Mouse (Mus musculus): Measurements from ENCODE around the gene Pkn1.

Gene Pkn1

DNA sequence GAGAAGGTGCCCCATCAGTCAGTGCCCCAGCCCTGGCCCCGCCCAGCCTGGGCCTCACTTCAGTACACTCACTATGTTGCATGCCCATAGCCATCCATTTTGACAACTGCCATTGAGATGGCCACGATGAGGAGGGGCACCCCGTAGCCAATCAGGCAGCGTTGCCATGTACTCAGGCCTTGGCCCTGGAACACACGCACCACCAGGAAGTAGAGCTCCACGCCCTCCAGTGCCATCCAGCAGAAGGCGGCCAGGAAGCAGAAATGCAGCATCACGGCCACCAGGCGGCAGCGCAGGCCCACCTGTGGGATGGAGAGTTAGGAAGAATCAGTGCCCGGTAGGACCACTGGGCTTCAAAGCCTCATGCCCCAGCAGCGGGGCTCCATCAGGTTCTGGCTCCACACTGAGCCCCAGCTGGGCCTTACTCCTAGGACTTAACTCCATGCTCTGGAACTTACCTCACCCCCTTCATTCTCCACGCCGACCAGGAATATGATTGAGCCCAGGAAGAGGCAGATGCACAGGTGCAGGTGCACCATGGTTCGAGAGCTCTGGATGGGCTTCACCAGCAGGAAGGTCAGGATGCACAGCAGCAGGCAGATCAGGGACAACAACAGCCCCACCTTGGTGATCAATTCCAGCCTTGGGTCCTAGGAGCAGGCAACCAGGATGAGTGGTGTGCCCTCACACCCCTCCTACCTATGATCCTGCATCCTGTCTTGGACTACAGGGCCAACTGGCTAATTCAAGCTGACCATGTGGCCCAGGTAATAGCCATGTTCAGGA is 25.9 kb upstream of the Pkn1 start:
- DNase-seq (ENCODE audit: low spot score), result peak; percentile 87

DNA sequence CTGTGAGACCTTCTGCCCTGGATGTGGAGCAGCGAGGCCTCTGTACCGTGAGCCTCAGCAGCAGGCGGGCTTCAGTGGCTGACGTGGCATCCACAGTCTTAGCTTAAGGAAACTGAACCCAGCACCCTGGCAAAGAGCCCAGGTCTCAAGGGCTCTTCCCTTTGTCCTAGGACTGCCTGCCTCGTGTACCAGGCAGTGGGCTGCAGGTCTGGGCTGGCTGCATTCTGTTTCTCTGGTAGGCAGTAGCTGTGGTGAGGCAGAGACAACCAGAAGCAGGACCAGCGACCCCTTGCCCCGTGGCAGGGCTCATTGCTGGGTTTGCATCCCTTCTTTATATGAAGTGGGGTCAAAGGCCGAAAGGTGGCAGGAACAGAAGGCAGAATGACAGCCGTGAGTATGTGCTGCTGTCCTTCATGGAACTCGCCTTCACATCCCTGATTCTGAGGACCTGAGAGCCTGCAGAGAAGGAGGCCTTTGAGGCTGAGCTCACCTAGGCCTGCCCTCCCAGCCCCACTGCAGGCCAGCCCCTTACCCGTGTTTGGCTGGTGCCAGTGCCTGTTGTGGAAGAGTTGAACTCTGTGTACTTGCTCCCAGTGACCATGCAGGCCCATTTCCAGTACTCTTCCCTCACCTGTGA is 24.6 kb upstream of the Pkn1 start:
- DNase-seq (ENCODE audit: low spot score), result no peak

DNA sequence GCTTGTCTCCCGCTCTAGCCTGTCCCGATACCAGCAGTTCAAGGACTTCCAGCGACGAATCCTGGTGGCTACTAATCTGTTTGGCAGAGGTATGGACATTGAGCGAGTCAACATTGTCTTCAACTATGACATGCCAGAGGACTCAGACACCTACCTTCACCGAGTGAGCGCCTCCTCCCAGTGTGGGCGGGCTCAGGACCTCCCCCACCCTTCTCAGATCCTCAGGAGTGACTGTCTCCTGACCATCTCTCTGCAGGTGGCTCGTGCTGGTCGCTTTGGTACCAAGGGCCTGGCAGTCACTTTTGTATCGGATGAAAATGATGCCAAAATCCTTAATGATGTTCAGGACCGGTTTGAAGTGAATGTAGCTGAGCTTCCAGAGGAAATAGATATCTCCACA is 23.7 kb upstream of the Pkn1 start:
- no peak for DNase-seq (ENCODE audit: low spot score)

DNA sequence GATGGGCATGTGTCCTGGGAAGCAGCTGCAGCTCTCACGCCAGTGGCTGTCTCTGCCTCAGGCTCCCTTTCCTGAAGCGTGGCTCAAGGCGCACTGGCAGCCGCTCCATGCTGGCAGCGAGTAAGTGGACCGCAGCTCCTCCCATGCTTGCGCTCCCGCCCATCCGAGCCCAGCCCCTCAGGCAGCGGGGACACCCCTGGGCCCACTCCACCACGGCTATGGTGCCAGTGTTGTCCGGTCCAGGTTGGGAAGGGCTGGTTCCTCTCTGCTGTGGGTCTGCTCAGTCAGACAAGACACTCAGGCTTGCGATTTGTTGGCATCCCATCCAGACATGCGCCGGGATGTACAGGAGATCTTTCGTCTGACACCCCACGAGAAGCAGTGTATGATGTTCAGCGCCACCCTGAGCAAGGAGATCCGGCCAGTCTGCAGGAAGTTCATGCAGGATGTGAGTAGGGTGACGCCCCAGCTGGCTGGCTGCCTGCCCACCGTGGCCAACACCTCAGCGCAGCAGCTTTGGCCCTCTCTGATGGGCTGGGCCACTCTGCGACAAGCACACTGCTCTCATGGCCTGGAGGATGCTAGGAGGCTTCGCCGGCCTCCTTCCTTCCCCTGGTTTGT is 22.5 kb upstream of the Pkn1 start:
- DNase-seq (ENCODE audit: low spot score), result no peak

DNA sequence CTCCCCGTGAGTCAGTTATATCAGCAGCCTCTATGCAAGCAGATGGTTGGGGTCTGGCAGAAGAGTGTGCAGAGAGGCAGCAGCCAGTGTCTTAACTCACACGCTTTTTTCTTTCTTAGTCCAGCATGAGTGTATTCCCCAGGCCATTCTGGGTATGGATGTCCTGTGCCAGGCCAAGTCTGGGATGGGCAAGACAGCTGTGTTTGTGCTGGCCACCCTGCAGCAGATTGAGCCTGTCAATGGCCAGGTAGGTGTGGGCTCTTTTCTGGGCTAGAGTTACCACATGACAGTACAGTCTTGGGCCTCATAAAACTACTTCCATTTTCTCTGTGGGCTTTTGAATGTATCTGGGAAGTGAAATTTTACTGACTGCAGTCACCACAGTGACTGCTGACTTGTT is 20.7 kb upstream of the Pkn1 start:
- no peak for DNase-seq (ENCODE audit: low spot score)

DNA sequence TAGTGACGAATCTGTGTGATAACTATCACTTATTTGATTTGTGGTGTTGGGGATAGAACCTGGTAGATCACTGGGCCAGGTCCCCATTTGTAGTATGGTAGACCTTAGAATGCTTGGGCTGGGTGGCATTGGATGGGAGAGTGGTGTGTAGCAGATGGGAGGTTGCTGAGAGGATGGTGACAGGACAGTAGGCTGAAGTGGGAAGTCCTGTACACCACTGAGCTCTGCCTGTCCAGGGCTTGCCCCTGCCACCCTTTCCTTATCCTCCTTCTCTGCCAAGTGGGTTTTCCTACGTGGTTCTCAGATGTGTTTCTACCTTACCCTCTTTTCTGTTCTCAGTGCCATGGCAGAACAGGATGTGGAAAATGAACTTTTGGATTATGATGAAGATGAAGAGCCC is 20.1 kb upstream of the Pkn1 start:
- no peak for DNase-seq (ENCODE audit: low spot score)

DNA sequence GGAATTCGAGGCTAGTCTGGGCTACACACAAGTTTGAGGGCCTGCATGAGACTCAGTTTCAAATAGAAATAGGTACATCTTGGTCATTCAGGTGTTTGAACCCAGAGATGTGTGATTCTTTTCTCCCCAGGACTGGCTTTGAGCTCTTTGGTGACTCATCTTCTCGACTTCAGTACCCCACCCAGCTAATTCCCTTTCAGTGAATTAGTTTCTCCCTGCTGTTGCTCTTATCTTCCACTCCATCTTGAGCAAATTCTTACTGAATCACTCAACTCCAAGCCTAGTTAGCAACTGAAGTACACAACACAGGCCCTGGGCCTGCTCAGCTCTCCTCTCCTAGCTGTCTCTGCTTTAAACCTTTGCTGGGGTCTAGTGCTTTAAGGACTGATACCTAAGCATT is 17.6 kb upstream of the Pkn1 start:
- no peak for DNase-seq (ENCODE audit: low spot score)

DNA sequence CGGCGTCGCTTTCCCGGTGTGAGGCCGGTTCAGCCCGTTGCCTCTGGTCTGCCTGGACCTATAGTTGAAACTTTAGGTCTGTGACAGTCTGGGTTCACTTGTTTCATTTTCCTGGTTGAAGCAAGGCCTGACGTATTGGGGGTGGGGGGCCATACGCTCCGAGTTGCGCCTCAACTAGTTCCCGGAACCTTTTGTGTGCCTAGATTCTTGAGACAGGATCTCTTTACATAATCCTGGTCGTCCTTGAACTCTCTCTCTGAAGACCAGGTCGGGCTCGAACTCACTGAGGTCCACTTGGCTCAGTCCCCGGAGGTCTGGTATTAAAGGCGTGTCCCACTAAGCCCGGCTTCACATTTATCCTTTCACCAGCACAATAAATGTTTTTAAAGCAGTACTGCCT is 16.8 kb upstream of the Pkn1 start:
- no peak for DNase-seq (ENCODE audit: low spot score)

DNA sequence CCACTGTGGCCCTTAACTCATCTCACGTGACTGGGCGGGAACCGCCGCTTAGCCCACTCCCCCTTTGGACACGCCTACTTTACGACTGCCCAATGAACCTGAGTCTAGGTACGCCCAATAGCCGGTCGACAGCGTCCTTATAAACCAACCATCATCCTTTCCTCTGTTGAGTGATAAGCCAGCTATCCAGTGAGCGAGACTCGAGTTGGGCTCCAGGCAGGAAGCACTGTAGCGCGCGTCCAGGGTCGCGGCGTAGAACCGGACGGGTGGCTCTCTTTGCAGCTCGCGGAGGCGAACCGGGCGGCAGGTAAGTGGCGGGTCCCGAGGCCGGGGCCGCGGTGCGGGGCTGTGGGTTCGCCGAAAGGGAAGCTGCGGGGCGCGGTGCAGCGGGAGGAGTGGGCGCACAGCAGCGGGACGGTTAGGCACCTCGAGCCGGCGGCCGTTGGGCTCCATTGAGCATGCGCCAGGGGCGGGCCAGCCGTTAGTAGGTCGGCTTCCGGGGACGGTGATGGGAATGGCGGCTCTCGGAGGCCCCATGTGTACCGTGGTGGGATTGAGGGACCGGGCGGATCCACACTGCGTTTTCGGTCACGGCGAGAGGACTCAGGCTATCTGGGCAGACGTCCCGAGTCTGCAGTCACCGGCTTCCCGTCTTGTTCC is 16.2 kb upstream of the Pkn1 start, which contains the start of gene Ddx39:
TSS of gene Ddx39 (plus strand) at position 147 of the 660 bp plus-strand sequence.
- peak; percentile 98 for DNase-seq (ENCODE audit: low spot score)

DNA sequence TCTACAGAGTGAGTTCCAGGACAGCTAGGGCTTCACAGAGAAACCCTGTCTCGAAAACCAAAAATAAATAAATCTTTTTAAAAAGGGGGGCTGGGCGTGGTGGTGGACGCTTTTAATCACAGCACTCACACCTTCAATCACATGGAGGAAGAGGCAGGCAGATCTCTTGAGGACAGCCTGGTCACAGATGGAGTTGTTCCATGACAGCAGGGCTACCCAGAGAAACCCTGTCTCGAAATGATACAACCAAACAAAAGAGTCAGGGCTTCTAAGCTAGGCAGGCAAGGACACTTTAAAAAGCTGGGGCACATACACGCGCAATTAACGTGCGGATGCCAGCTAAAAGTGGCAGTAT is 15.7 kb upstream of the Pkn1 start:
- DNase-seq (ENCODE audit: low spot score), result no peak

DNA sequence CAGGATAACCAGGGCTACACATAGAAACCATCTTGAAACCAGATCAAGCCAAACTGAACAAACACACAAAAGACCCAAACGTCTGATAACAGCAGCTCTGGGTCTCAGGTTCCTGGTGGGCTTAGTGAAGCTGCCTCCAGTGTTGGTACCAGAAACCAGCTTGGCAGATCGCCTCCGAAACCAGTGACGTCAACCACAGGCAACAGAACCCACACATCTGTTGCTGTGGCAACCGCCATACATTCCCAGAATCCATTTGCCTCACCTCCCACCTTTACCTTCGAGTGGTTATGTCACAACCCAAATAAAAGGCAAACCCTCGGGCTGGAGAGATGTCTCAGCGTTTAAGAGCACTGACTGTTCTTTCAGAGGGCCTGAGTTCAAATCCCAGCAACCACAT is 8.6 kb upstream of the Pkn1 start:
- DNase-seq (ENCODE audit: low spot score), result no peak

DNA sequence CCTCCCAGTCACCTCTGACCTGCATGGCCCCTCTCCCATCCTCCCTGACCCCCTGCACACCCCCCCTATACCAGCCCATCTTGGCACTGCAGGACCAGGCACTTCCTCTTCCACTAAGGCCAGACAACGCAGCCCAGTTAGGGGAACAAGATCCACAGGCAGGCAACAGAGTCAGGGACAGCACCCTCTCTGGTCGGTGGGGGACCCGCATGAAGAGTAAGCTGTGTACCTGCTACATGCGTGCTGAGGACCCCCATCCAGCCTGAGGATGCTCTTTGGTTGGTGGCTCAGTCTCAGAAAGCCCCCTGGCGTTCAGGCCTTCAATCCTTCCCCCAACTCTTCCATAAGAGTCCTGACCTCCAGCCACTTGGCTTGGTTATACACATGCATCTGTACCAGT is 7.4 kb upstream of the Pkn1 start:
- DNase-seq (ENCODE audit: low spot score), result no peak

DNA sequence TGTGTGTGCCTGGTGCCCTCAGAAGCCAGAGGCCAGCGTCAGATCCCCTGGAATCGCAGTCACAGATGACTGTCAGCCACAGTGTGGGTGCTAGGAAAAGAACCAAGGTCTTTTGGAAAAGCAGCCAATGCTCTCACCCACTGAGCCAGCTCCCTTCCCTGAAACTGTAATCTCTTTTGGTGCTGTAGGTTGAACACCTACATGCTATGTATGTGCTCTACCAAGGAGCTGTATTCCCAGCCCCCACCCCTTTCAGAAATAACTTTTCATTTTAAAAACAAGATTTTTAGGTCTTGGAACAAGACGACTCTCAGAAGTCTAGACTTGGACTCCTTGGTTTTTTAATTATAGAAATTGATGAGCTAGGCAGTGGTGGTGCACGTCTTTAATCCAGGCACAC is 4.4 kb upstream of the Pkn1 start:
- no peak for DNase-seq (ENCODE audit: low spot score)

DNA sequence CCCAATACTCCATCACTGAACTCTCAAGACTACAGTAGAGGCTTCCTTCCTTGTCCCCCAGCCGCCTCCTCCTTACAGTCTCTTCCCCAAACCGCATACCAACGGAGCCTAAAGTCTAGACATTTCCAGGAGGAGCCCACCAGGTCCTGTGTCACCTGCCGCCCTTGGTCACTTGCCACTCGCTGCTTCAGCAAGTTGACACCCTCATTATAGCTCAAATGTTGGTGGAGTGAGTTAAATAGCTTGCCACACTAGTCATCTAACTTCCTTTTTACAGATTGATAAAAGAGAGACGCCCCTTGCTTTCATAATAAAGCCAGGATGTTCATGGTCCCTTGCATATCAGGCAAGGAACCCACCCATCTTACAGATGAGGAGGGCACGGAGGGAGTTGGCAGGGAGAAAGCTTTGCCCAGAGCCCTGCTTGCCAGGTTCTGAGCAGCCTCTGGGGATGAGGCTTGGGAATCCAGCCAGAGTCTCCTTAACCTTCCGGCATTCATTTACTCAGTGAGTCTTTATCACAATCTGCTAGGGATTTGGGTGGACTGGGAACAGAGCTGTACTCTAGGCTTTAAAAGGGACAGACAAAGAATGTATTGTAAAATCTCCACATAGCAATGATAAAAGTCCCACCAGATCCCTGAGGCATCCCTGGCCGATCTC is 1.6 kb upstream of the Pkn1 start:
- no peak for DNase-seq (ENCODE audit: low spot score)

DNA sequence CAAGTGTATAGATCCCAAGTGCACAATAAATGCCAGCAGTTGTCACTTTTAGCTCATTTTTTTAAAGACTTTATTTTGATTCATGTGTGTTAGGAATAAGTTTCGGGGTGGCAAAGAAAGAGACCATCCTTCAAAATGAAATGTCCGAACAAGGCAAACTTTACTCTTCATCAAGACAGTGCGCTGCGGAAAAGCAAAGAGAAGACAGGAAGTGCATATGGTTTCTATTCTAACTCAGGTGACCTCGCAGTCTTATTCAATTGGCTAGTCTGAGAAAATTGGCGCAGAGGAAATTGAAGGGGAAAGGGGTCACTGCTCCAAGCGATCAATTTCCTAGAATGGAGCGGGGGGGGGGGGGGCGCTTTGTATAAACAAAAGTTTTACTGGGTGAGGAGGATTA is 587 bp upstream of the Pkn1 start:
- DNase-seq (ENCODE audit: low spot score), result no peak

DNA sequence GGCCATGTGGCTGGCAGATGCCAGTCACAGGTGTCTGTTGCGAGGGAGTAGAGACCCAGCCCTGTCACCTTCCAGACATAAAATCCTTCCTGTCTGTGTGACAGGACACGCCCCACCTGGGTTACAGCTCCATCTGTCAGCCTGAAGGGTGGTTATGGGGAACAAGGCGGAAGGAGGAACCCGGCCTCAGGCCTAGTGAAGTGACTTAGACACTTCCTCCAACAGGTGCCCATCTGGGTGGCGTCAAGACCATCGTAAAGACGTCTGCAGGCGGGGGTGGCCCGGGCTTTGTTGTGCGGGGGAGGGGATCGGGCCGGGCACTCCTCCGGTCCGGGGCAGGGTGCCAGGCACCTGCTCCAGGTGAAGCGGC is 703 bp downstream of the Pkn1 start:
- DNase-seq (ENCODE audit: low spot score), result no peak

DNA sequence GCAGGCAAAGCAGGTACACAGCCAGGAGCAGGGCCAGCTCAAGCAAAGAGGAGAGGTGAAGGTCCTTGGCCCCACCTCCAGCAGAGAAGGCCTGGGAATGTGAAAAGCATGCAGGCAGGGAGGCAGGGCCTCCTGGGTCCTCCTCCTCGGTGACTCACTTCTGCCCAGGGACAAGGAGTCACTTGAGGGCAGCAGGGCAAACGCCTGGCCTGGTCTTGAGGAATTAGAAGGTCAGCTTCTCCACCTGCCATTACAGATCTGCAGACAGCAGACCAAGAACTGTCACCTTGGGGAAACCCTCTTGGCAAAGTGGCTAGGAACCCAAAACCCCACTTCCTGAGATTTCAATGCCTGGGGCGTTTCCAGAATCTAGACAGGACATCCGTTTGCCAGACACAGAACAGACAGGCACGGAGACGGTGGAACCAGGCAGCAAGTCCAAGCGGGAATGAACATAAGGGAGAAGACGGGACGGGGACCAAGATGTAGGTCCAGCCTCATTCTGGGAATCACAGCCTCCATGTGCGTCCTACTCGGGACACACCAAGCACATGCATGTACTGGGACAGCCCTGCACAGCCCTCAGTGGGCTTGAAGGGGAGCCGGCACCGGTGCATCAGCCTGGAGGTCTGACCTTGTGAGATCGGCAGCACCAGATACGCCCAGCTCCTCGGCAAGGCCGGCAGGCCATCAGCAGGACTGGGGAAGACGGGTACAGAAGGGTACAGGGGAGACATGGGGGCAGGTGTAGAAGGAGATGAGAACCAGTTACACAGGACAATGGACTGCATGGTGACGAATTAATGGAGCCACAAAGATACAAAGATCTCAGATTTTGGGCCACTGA is 1.4 kb downstream of the Pkn1 start:
- DNase-seq (ENCODE audit: low spot score), result no peak

DNA sequence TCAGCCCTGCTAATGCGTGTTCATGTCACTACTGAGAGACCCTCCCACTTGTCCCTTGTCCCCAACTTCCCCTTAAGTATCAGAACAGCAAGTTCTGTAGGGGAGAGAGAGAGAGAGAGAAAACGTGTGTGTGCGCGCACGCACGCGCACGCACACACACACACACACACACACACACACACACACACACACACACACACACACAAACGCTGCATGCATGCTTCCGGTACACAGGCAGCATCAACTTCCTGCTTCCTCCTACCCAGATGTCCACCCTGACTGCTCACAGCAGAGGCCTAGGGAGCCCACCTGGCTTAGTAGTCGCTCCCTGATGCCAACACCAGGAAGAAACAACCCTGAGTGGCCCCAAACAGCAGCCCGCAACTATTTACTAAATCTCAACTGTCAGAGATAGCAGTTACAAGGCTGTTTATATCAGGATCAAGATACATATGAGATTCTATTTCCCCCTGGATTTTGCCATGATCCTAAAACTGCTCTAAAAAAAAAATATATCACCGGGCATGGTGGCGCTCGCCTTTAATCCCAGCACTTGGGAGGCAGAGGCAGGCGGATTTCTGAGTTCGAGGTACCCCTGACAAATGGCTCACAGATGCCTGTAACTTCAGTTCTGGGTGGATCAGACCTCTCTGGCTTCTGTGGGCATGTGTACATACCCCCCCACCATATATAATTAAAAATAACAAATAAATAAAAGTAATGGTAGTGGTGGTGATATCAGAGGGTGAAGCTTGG is 3.5 kb downstream of the Pkn1 start:
- no peak for DNase-seq (ENCODE audit: low spot score)

DNA sequence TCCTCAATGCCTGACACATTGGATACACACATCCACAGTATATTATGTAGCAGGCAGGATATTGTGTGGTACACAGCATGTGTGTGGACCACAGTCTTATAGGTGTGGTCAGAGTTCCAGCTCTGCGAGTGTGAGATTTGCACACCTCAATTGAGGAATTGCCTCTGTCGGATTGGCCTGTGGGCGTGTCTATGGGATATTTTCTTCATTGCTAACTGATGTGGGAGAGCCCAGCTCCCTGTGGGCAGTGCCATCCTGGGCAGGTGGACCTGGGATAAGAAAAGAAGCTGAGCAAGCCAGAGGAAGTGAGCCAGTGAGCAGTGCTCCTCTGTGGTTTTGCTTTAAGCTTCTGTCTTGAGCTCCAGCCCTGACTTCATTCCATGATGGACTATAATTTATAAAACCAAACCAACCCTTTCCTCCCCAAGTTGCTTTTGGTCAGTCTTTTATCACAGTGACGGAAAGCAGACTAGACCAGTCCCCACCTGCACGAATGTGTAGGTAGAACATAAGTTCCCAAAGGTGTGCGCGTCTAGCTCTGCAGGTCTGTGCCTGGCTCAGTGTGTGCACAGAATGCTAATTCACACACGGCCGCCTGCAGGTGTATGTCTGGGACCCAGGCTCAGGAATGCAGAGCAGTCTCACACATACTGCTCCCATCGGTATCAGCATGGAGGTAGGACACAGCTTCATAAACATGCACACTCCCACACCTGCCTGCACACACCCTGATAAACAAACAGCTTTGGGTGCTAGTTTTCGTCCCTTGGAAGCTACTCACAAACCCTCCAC is 4.4 kb downstream of the Pkn1 start:
- no peak for DNase-seq (ENCODE audit: low spot score)

DNA sequence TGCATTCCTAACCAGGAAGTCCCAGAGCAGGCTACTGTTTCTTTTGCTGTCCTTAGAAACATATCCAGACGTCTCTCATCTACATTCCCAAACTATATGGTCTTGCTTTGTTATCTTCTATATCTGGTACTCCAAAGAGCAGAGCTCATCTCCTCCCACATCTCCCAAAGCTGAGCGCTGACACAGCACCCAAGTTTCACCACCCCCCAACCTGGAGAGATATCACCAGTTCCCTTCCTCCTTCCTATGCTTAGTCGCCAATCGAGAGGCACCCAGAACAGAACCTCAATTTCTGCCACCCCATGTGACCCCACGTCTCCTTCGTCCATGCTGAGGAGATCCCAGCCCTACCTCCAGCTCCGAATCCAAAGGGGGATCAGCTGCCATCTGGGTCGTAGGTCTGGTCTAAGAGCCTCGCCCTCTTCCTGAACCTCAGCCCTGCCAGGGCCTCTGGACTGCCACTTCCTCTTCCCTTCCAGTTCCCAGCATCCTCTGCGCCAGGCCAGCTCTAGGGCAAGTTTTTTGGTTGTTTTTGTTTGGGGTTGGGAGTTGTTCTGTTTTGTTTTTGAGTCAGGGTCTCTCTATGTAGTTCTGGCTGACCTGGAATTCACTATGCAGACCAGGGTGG is 5.3 kb downstream of the Pkn1 start:
- no peak for DNase-seq (ENCODE audit: low spot score)
